Mouse (Mus musculus) cerebral cortex, adult 2 months (tissue): ENCODE data around the gene Cptp.

Experiments used
- WGBS: fragments of 180-500 bp; shearing (Covaris S2); methylation state at CpG from one replicate; pipeline ENCODE4 v1.1.7; 2018; 5-methylcytosine and 5-hydroxymethylcytosine counted together

Gene Cptp

DNA sequence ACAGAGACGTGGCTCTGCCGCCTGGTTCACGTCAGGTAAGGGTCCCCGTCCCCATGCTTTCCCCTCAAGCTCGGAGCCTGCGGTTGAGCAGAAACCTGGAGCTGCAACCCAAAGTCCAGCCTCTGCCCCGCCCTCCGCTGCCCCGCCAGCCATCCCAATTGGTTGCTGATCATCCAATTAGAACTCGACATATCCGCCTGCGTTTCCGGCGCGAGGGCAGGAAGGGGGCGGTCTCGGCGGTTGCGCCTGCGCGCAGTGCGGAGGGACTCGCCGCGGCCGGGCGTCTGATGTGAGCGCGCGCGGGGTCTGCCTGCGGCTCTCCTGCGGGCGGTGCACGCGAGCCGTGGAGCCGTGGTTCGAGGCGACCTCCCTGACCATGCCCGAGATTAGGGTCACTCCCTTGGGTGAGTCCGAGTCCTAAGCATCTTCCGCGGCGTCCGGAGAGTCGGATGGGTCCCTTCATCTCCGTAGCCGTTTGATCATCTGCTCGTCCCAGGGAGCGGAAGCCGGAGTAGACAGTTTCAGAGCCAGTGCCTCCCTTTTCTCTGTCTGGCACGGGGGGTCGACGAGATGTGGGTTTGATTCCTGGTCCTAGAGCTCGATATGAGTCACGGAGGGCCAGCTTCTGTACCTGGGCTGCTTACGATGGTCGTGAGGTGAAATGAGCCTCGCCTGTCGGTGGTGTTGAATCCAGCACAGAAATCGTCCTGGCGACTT is at the start of gene Cptp, which contains the start of gene Ints11:
Gene Cptp, minus strand, starts transcription at position 124 of the 717 bp plus-strand sequence.
Gene Ints11, plus strand, starts transcription at position 230 of the 717 bp plus-strand sequence.
- WGBS: under 1% methylated on average over 63 of the region's 63 CpGs

DNA sequence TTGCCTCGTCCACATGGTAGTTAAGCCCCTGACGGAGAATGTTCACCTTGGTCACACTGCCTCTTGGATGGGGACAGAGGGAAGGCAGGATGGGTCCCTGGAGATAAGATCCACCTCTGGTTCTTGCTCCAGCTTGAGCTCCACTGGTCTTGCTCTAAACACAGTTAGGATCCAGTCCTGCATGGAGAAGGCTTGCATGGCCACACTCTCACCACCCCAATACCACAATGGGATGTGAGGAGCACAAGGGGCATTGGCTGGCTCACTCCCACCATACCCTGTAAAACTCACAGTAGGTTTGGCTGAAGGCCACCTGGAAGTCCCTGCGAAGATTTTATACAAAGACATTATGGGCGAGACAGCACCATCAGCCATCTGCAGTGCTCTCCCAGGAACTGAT is 39.5 kb upstream of the Cptp start:
- WGBS: 72% methylated on average over 4 of the region's 4 CpGs

DNA sequence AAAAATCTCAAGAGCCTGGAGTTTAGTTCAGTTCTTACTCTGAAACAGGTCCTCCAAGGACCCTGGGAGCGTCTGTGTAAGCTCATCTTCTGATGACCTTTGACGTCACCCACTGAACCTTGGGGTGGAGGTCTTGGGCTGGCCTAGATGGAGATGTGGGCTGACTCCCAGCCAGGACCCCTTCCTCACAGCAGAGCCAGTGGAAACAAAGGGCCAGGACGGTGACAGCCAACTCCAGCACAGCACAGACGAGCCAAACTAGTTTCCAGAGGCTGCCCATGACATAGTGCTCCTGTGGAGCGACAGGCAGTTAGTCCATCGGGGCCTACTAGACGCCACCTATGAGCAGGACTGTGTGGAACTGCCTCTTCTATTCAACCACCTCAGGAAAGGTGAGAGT is 39.0 kb upstream of the Cptp start:
- 78% methylated on average over 7 of the region's 7 CpGs for WGBS

DNA sequence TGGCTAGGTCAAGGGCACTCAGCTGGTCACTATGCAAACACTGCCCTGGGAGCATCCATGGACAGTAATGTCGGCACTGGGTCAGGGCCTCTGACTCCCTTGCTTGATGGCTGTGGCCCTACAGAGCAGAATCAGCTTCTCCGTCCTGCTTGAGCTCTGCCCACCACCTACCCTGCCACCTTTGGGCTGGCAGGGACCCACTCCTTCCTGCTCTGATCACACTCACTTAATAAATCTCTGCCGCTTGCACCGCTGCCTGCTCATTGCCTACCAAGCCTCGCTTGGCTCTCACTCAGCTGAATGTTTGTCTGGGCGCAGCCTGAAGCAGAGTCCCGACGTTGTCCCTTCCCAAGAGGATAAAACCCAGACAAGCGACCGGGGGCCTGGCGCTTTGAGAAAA is 37.8 kb upstream of the Cptp start:
- WGBS: 73% methylated on average over 11 of the region's 11 CpGs

DNA sequence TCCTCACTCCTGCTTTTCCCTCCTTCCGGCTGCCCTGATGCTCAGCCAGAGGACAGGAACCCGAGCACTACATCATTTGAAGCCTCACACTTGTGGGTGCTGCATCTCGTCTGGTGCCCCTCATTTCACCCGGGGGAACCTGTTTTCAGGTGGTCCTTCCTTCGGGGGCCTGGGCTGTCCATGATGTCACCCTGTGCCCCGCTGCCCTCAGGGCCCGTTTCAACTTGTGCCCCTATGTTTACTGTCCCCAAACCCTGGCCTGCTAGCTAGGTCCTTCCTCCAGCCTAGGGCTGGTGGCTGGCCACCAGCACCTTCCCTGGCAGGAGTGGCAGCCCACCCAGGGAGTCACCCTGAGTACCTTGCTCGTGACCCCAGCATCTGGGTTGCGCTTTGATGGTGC is 36.9 kb upstream of the Cptp start:
- 87% methylated on average over 9 of the region's 9 CpGs for WGBS

DNA sequence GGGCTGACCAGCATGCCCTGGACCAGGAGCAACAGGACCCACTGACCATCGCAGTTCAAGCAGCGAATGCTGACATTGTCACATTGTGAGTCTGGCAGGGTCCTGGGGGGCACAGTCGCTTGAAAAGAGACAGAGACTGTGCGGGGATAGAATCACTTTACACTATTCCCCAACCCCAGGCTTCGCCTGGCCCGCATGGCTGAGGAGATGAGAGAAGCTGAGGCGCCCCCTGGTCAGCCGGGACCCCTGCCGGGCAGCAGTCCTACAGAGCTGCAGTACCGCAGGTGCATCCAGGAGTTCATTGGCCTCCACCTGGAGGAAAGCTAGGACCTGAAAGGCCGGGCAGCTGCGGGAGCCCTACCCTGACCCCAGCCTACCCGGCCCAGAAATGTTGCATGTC is 36.4 kb upstream of the Cptp start:
- 90% methylated on average over 13 of the region's 13 CpGs for WGBS

DNA sequence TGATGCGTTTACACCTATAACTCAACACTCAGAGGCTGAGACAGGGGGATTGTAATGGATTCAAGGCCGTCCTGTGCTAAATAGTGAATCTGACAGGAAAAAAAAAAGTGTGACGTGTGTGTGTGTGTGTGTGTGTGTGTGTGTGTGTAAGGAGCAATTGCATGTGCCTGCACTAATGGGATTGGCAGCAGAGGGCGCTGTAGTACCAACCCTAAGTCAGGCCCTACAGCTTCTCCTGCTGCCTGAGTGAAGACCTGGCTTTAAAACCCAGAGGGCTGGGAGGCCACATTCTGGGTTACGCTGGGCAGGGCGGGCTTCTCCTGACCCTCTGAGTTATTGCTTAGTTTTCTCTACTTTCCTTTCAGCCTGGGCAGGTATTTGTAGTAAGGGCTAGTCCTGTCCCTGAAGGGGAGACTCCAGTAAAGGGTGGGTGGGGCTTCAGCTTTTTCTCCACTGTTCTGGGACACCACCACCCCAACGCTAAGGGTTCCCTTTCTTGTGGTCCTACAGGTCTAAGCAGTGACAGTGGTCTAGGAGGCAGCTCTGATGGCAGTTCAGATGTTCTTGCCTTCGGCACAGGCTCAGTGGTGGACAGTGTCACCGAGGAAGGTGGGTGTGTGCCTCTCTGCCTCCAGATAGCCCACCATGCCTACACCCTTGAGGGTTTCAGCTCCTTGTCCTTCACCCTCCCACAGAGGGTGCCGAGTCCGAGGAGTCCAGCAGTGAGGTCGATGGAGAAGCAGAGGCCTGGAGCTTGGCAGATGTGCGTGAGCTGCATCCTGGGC is 35.3 kb upstream of the Cptp start:
- WGBS: 92% methylated on average over 13 of the region's 13 CpGs

DNA sequence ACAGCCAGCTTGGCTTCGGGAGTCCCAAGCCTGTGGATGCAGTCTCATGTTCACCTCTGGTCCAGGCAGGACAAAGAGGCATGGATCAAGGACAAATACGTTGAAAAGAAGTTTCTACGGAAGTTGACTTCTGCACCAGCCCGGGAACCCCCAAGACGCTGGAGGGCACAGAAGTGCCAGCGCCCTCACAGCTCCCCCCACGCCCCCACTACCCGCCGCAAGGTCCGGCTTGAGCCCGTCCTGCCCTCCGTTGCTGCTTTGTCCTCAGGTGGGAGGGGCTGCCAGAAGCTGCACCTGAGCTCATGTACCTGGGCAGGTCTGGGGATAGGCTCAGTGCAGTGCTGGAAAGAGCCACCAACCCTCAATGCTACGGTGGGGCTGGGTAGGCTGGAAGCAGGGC is 34.0 kb upstream of the Cptp start:
- WGBS: 97% methylated on average over 13 of the region's 13 CpGs

DNA sequence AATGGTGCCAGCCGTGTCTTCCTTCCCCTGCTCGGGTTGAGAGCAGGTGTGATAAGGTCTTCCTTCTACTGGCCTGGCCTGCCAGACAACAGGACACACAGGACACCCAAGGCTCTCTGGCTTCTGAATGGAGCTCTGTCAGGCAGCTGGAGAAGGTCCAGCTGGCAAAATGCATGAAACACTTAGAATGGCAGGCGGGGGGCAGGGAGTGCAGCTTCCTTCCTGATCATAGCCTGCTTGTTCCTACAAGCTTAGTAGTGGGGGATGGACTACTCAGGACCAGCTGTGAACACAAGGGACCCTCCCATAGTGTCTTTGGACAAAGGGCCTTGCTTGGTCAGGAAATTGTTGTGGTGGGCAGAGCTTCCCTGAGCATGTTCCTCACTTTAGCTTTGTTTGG is 32.0 kb upstream of the Cptp start:
- 35% methylated on average over 3 of the region's 3 CpGs for WGBS

DNA sequence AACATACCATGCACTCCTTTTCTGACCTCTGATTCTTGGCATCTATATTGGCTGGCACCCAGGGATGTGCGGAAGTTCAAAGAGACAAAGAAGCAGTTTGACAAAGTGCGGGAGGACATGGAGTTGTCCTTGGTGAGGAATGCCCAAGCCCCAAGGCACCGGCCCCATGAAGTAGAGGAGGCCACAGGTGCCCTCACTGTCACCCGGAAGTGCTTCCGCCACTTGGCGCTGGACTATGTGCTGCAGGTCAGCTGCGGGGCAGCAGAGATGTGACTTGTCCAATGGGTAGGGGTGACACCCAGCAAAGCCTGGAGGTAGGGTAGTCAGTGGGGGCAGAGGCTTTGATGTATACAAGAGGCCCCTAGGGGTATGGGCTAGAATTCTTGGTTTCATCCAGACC is 30.1 kb upstream of the Cptp start:
- WGBS: 90% methylated on average over 7 of the region's 7 CpGs

DNA sequence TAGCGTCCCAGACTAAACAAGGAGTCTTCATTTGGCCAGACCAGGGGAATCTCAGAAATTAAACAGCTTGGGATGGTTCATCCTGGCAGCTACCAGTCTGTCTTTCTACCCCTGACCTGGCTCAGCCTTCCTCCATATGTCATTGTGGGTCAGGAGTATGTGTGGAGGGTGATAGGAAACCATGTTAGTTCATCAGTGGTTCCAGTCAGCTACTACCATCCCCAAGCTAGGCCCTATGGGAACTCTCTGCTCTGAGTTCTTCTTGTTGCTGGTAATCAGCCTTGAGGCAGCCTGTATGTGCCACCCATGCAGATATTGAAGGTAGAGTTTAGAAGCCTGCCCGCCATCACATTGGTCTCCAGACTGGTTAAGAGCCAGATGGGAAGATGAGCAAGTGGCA is 29.1 kb upstream of the Cptp start:
- 86% methylated on average over 2 of the region's 2 CpGs for WGBS

DNA sequence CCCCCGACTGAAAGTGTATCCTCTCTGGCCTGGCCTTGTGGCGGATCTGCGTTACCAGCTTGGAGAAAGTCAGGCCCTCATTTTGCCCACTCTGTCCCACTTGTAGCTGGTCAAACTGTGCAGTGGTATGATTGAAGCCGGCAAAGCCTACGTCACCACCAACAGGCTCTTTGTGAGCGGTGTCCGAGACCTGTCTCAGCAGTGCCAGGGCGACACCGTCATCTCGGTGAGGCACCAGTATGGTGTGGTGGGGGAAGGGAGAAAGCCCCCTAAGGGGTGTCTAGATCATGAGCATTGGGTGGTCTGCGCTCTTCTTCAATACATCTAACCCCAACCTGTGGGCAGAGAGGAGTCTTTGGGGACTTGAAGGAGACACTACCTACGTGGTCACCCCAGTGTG is 27.2 kb upstream of the Cptp start:
- WGBS: 94% methylated on average over 12 of the region's 12 CpGs

DNA sequence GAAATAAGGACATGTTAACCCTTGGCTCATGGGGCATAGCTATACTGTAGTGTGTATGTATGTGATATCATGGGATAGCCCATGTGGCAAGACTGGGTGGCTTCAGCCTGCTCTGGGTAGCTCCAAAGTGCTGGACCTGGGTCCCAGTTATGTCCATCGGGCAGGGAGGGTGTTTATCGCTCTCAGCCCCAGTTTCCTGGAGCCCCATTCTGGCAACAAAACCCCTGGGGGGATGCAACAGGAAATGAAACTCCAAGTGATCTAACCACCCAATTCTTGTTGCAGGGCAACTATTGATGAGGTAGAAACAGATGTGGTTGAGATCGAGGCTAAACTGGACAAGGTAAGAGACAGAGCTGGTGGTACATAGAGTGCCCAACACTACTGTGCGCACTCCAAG is 26.6 kb upstream of the Cptp start:
- WGBS: 78% methylated on average over 4 of the region's 4 CpGs

DNA sequence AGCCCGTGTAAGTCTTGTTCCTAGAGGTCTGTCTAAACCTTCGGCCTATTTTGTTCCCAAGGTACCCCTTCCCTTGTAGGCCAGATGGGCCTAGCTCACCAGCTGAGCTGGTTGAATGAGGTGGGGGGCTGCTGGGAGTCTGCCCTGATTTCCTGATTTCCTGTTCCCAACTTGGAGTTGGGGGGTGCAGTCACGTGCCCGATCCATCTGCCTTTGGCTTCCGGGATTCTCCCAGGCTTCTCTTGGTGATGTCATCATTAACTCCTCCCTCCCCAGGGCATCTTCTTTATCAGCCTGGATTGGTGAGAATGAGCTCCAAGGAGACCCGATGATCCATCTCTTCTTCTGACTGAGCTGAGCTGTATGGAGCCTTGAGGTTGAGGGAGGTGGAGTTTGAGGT is 26.0 kb upstream of the Cptp start:
- 12% methylated on average over 6 of the region's 6 CpGs for whole genome bisulfite sequencing

DNA sequence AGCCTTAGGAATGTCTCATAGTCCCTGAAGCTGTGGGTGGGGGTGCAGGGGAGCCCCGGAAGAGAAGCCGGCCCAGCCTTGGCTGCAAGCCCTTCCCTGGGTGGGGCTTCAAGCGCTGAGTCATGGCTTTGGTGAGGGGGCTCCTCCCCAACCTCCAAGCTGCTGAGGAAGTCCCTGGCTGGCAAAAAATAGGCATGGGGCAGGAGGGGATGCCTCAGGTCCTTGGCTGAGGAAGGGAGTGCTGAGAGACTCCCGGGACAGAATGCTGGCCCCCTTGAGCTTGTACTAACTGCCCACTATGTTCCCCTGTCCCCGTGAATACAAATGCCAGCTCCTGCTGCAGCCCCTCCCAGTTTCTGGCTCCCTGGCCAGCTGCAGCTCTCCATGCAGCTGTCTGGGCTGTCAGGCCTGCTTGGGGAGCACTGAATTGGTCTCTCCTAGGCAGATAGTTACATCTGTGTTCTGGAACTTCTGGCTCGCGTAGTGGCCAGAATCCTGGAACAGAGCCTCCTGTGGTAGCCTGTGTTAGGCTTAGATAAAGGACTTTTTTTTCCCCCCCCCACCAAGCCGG is 25.2 kb upstream of the Cptp start:
- WGBS: 2% methylated on average over 8 of the region's 8 CpGs

DNA sequence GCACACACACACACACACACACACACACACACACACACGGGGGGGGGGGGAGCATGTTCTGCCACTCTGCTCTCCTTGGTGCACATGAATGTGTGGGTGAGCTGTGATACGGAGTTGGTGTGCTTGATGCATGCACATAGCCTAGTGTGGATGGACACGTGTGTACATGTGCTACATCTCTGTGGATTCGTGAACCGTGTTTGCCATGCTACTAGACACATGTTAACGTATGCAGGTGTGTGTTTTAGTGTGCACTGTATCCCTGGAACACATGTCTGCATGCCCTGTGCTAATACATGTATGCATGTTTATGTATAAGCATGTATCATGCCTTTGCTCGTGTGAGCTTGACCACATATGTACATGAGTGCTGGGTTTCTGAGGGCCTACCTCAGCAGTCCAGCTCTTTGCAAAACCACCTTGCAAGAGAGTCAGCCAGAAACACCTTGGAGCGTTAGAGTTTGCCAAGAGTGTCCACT is 24.0 kb upstream of the Cptp start:
- 25% methylated on average over 8 of the region's 8 CpGs for WGBS

DNA sequence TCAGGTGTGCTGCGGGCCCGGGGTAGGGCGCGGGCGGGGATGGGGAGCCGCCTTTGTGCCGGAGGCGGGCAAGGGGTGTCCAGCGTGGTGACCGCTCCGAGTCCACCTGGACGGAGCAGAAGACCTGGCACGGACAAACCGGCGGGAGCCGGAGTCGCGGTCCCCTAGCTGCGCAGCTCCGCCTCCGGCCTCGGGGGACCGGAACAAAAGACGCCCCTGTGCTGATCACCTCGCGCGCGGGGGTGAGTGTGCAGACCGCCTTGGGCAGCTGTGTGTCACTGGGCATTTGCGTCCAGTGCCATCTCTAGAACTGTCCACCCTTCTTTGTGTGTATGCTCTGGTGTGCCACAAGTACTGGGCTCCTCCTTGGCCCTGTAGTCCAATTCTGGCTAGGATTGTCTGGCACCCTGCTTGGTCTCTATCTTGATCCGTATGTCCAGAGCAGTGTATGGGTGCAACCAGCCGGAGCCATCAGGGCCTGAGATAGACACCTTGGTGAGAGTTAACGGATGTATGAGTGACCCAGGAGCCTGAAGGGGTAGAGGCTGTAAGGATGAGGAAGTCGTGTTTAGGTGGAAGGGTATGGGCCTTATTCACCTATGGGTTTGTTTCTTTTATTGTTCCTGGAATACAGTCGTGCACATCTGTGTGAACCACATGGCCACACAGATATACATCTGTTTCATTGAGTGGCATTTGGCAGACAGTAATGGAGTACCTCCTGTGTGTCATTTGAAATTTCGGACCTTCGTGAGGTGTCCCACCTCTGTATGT is 23.4 kb upstream of the Cptp start:
- 2% methylated on average over 37 of the region's 37 CpGs for WGBS

DNA sequence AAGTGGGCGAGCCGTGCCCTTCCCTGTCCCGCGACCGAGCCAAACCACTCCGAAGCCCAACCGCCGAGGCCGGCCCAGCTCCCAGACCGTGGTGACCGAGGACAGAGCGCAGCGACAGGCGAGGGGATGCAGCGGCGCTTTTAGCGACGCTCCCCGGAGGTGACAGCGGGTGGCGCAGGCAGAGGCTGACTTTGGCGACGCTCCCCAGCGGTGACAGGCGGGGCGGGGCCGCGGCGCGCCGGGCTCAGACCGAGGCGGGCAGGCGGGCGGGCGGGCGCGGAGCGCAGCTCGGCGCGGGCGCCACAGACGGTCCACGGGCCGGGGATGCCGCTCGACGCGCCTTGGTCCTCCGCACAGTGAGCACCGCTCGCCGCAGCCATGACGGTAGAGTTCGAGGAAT is 22.8 kb upstream of the Cptp start:
- WGBS: under 1% methylated on average over 46 of the region's 56 CpGs

DNA sequence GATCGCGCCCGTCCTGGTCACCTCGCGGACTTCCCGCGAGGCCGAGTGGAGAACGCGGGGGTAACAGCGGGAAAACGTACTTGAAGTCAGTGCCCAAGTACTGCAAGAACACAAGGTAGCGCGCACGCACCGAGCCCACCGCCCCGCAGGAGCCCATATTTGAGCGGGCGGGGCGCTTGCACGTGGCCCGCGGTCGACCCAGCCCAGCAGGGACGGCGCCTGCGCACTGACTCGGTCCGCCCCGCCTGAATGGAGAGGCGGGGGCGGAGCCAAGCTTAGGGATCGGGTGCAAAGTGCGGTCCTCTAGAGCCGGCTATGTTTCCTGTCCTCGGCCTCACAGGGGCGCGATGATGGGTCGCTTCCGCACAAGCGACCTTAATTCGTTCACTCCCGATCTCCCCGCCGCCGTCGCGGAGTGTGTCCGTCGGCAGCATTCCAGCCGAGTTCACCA is 22.3 kb upstream of the Cptp start, which contains the start of the genes Pusl1 and Acap3:
Gene Pusl1, minus strand, starts transcription at position 231 of the 451 bp plus-strand sequence.
Gene Acap3, plus strand, starts transcription at position 272 of the 451 bp plus-strand sequence.
- under 1% methylated on average over 52 of the region's 52 CpGs for WGBS

DNA sequence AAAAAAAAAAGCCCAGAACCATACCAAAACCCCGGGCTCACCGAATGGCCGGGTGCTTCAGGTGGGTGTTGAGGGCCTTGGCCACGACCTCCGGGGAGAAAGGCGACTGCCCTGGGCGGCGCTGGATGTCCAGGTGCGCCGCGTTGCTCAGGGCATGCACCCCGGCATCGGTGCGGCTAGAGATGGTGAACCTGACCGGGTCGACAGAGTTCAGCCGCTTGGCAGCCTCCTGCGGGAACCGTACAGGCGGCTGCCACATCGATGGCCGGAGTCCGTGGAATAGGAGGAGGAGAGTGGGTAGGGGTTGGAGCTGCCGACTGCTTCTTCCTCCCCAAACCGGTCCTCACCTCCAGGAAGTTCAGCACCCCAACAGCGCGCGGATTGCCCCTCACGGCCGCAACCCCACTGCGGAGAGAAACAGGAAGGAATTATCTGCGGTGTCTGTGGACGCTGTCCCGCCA is 21.8 kb upstream of the Cptp start:
- WGBS: under 1% methylated on average over 34 of the region's 34 CpGs

DNA sequence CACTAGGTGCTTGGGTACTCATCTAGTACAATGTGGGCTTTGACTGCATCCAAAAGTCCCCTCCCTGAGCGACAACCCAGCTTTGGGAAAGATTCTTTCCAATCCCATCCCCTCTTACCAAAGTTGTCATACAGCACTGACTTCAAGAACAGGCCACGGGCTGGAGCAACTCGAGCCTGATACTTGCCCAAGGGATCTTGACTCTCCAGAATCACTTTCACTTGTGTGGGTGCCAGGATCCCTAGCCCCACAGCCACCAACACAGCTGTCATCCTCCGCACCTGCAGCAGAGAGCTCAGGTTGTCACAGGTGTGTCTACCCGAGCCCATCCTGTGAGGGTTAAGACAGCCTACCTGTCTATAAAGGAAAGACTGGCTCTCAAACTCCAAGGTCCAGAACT is 20.1 kb upstream of the Cptp start:
- WGBS: 84% methylated on average over 5 of the region's 5 CpGs

DNA sequence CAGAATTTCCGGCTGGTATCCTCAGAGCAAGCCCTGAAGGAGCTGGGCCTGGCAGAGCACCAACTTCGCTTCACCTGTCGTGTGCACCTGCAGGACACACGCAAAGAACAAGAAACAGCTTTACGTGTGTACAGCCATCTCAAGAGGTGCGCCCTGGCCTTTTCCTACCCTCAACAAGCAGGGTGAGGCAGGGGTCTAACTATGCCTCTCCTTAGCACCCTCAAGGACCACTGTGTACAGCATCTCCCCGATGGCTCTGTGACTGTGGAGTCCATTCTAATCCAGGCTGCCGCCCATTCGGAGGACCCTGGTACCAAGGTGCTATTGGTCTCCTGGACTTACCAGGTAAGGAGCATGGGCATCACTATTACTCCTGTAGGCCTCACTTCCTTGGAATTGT is 18.9 kb upstream of the Cptp start:
- 92% methylated on average over 9 of the region's 9 CpGs for WGBS
